Mouse (Mus musculus) spleen, adult 12 weeks (tissue): ENCODE results near the gene Ssty2.
"Not testable (repeated sequence)": the region's sequence is repeated elsewhere in the genome, so short reads cannot be mapped to it uniquely, and the experiment has no call there.

Experiments
- DNase-seq: peaks from one replicate; pipeline ENCODE4 v3.0.0; 2022; ENCODE audit warnings: low spot score

The Ssty2 gene

GRCm38 (mm10) chrY:67047972-67048371 is at the start of gene Ssty2:
Gene Ssty2 (minus strand): TSS chrY:67048072.
- DNase-seq, result not testable (repeated sequence)
